Mouse (Mus musculus): ENCODE results near the gene Cpa4. TPM values are rescaled to one million over a fixed set of nuclear protein-coding genes. Genes with fewer than 3 reads are reported as not detected.

Cpa4 gene
- polyA plus RNA-seq, 1 experiment from 2014 or later: 0.06 TPM

- H3K4me1 ChIP-seq (replicated peaks): peaks cover 9% of the 10 kb centered on the region
- no peaks in the 10 kb centered on the region for H3K9me3 ChIP-seq (replicated peaks)
- ATAC-seq (ENCODE audit: insufficient read depth): no peak
- H3K4me2 ChIP-seq: peak overlapping the region; percentile 13; the same call in 1 of the 2 replicates
- H3K36me3 ChIP-seq (replicated peaks): no peaks in the 10 kb centered on the region
- H3K9ac ChIP-seq: no peak overlapping the region
- WGBS (ENCODE audit: insufficient replicate concordance): 3% methylated on average over 8 of the region's 8 CpGs
- no peak overlapping the region for H3K27ac ChIP-seq (replicated peaks)
- no peak overlapping the region for H3K4me3 ChIP-seq (replicated peaks)
- peaks cover 66% of the 10 kb centered on the region for H3K27me3 ChIP-seq
These were observed 48.3 kb downstream of the Cpa4 start for GRCm38 (mm10) chr6:30616491-30616941.

- H3K4me1 ChIP-seq (replicated peaks): peaks cover 9% of the 10 kb centered on the region
- H3K4me2 ChIP-seq: peak overlapping the region; percentile 13; the same call in 1 of the 2 replicates
- no peaks in the 10 kb centered on the region for H3K9me3 ChIP-seq (replicated peaks)
- H3K27ac ChIP-seq (replicated peaks): no peak overlapping the region
- WGBS (ENCODE audit: insufficient replicate concordance): 6% methylated on average over 13 of the region's 13 CpGs
- H3K27me3 ChIP-seq: peaks cover 66% of the 10 kb centered on the region
- no peak for ATAC-seq (ENCODE audit: insufficient read depth)
- H3K4me3 ChIP-seq (replicated peaks): no peak overlapping the region
- H3K9ac ChIP-seq: no peak overlapping the region
- H3K36me3 ChIP-seq (replicated peaks): no peaks in the 10 kb centered on the region
These were observed 49.1 kb downstream of the Cpa4 start for GRCm38 (mm10) chr6:30617020-30617958.

GRCm38 (mm10) chr6:30617959-30618590 is 49.9 kb downstream of the Cpa4 start:
- peaks cover 68% of the 10 kb centered on the region for H3K27me3 ChIP-seq
- WGBS (ENCODE audit: insufficient replicate concordance): 14% methylated on average over 18 of the region's 18 CpGs
- H3K36me3 ChIP-seq (replicated peaks): no peaks in the 10 kb centered on the region
- no peak overlapping the region for H3K9ac ChIP-seq
- H3K27ac ChIP-seq (replicated peaks): no peak overlapping the region; the same call in 1 of the 2 replicates
- no peaks in the 10 kb centered on the region for H3K9me3 ChIP-seq (replicated peaks)
- no peak for ATAC-seq (ENCODE audit: insufficient read depth)
- H3K4me1 ChIP-seq (replicated peaks): peaks cover 9% of the 10 kb centered on the region
- H3K4me2 ChIP-seq: no peak overlapping the region
- no peak overlapping the region for H3K4me3 ChIP-seq (replicated peaks)

DNA sequence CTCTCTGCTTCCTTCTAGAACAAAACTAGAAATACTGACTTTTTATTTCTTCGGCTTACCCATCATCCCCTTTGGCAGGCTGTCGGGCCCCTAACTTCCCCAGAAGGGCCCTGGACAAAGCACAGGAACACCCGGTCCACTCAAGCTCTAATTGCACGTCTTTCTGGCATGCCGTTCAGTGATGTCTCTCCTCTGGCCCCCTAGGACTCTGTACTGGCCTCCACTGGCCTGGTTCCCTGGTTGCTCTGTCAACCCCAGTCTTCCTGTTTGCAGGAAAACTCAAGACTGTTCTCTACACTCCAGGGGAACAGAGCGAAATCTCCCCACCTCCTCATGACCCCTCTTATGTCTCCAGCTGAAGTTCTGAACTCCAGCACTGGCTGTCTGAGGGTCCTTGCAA is 50.6 kb downstream of the Cpa4 start:
- Histone ChIP-seq H3K27ac (replicated peaks) (peak overlapping the region; percentile 19; the same call in 1 of the 2 replicates), H3K27me3 (peaks cover 72% of the 10 kb centered on the region)

GRCm38 (mm10) chr6:30619606-30620005 is 51.4 kb downstream of the Cpa4 start:
- no peak overlapping the region for H3K9ac ChIP-seq
- no peaks in the 10 kb centered on the region for H3K36me3 ChIP-seq (replicated peaks)
- ATAC-seq (ENCODE audit: insufficient read depth): no peak
- H3K4me1 ChIP-seq (replicated peaks): peaks cover 9% of the 10 kb centered on the region
- no peak overlapping the region for H3K4me3 ChIP-seq (replicated peaks)
- H3K9me3 ChIP-seq (replicated peaks): no peaks in the 10 kb centered on the region
- no peak overlapping the region for H3K4me2 ChIP-seq
- H3K27ac ChIP-seq (replicated peaks): no peak overlapping the region
- H3K27me3 ChIP-seq: peaks cover 65% of the 10 kb centered on the region
- WGBS (ENCODE audit: insufficient replicate concordance): 61% methylated on average over 5 of the region's 5 CpGs

More for the DNA sequence above, 50.6 kb downstream of the Cpa4 start:
- no peaks in the 10 kb centered on the region for H3K9me3 ChIP-seq (replicated peaks)
- no peak for ATAC-seq (ENCODE audit: insufficient read depth)
- H3K4me2 ChIP-seq: no peak overlapping the region
- no peaks in the 10 kb centered on the region for H3K36me3 ChIP-seq (replicated peaks)
- H3K4me3 ChIP-seq (replicated peaks): no peak overlapping the region
- peaks cover 9% of the 10 kb centered on the region for H3K4me1 ChIP-seq (replicated peaks)
- H3K9ac ChIP-seq: no peak overlapping the region
- WGBS (ENCODE audit: insufficient replicate concordance): 31% methylated on average over 6 of the region's 6 CpGs

- no peak overlapping the region for H3K27ac ChIP-seq (replicated peaks)
- ATAC-seq (ENCODE audit: insufficient read depth): no peak
- no peaks in the 10 kb centered on the region for H3K9me3 ChIP-seq (replicated peaks)
- H3K4me1 ChIP-seq (replicated peaks): peaks cover 9% of the 10 kb centered on the region
- no peak overlapping the region for H3K4me2 ChIP-seq
- H3K27me3 ChIP-seq: peaks cover 57% of the 10 kb centered on the region
- H3K4me3 ChIP-seq (replicated peaks): no peak overlapping the region
- H3K36me3 ChIP-seq (replicated peaks): no peaks in the 10 kb centered on the region
- H3K9ac ChIP-seq: no peak overlapping the region
- WGBS (ENCODE audit: insufficient replicate concordance): 55% methylated on average over 4 of the region's 4 CpGs
These were observed 52.4 kb downstream of the Cpa4 start for GRCm38 (mm10) chr6:30620591-30620990.

GRCm38 (mm10) chr6:30620994-30621393 is 52.8 kb downstream of the Cpa4 start:
- H3K36me3 ChIP-seq (replicated peaks): no peaks in the 10 kb centered on the region
- no peaks in the 10 kb centered on the region for H3K9me3 ChIP-seq (replicated peaks)
- no peak for ATAC-seq (ENCODE audit: insufficient read depth)
- H3K27me3 ChIP-seq: peaks cover 53% of the 10 kb centered on the region
- no peak overlapping the region for H3K4me3 ChIP-seq (replicated peaks)
- H3K4me2 ChIP-seq: no peak overlapping the region
- 75% methylated on average over 6 of the region's 6 CpGs for WGBS (ENCODE audit: insufficient replicate concordance)
- H3K27ac ChIP-seq (replicated peaks): peak overlapping the region; percentile 29; the same call in 1 of the 2 replicates
- peaks cover 9% of the 10 kb centered on the region for H3K4me1 ChIP-seq (replicated peaks)
- H3K9ac ChIP-seq: no peak overlapping the region

- Histone ChIP-seq H3K36me3 (replicated peaks) (no peaks in the 10 kb centered on the region), H3K4me2 (no peak overlapping the region), H3K27ac (replicated peaks) (no peak overlapping the region), H3K4me1 (replicated peaks) (peaks cover 2% of the 10 kb centered on the region), H3K4me3 (replicated peaks) (no peak overlapping the region), H3K9ac (no peak overlapping the region), H3K9me3 (replicated peaks) (no peaks in the 10 kb centered on the region), H3K27me3 (peaks cover 43% of the 10 kb centered on the region)
- no peak for ATAC-seq (ENCODE audit: insufficient read depth)
- WGBS (ENCODE audit: insufficient replicate concordance): 29% methylated on average over 4 of the region's 4 CpGs
These were observed 53.8 kb downstream of the Cpa4 start for GRCm38 (mm10) chr6:30621986-30622389.

- Histone ChIP-seq H3K27me3 (peaks cover 16% of the 10 kb centered on the region; the same call in 1 of the 2 replicates), H3K27ac (replicated peaks) (no peak overlapping the region), H3K36me3 (replicated peaks) (no peaks in the 10 kb centered on the region), H3K9me3 (replicated peaks) (no peaks in the 10 kb centered on the region), H3K9ac (no peak overlapping the region), H3K4me3 (replicated peaks) (no peak overlapping the region), H3K4me1 (replicated peaks) (no peaks in the 10 kb centered on the region), H3K4me2 (no peak overlapping the region)
- no peak for ATAC-seq (ENCODE audit: insufficient read depth)
- WGBS (ENCODE audit: insufficient replicate concordance): 79% methylated on average over 9 of the region's 9 CpGs
These were observed 56.6 kb downstream of the Cpa4 start for GRCm38 (mm10) chr6:30624763-30625162.

DNA sequence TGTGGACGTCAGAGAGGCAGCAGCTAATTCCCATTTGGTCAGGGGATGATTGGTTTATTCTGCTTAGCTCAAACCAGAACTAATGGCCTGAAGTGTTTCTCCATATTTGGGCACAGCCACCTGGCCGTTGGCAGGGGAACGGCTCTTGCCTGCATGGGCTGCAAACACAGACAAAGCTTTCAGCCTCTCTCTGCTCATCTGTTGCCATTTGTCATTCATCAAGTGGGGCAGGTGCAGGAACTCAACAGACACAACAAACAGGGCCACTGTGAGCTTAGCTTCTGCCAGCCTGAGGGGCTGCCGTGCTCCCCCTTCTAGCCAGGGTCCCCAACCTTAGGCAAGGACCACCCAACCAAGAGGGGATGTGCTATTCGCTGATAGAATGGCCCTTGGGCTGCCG is 60.0 kb downstream of the Cpa4 start:
- Histone ChIP-seq H3K9ac (no peak overlapping the region), H3K4me2 (no peak overlapping the region), H3K4me1 (replicated peaks) (no peaks in the 10 kb centered on the region), H3K4me3 (replicated peaks) (no peak overlapping the region), H3K27ac (replicated peaks) (no peak overlapping the region), H3K36me3 (replicated peaks) (no peaks in the 10 kb centered on the region), H3K9me3 (replicated peaks) (no peaks in the 10 kb centered on the region), H3K27me3 (0 out of 2 replicates have a peak, but pooled peaks cover 3% of the 10 kb centered on the region)
- ATAC-seq (ENCODE audit: insufficient read depth): no peak
- WGBS (ENCODE audit: insufficient replicate concordance): 56% methylated on average over 6 of the region's 6 CpGs

- Histone ChIP-seq H3K27ac (replicated peaks) (no peak overlapping the region), H3K9ac (no peak overlapping the region), H3K4me1 (replicated peaks) (no peaks in the 10 kb centered on the region), H3K4me3 (replicated peaks) (no peak overlapping the region), H3K9me3 (replicated peaks) (no peaks in the 10 kb centered on the region), H3K4me2 (no peak overlapping the region), H3K36me3 (replicated peaks) (no peaks in the 10 kb centered on the region), H3K27me3 (no peaks in the 10 kb centered on the region)
- ATAC-seq (ENCODE audit: insufficient read depth): no peak
- WGBS (ENCODE audit: insufficient replicate concordance): 55% methylated on average over 1 of the region's 1 CpGs
These were observed 61.8 kb downstream of the Cpa4 start for GRCm38 (mm10) chr6:30629989-30630388.

All from liver, embryonic 15.5 days (tissue).